Mouse (Mus musculus) layer of hippocampus, postnatal 14 days (tissue): ENCODE measurements around the gene Rps6ka3. TPM values are rescaled to one million over a fixed set of nuclear protein-coding genes. Genes with fewer than 3 reads are reported as not detected.
A peak's percentile ranks its signal among the peaks of the same experiment; 100 is the strongest.

Source experiments
- DNase-seq, 2 experiments: peaks; one replicate each; pipeline ENCODE4 v3.0.0; 2021 to 2022; ENCODE audit warnings: low spot score in 2 of 2, mixed read lengths in 1 of 2
- total RNA-seq, 2 experiments: library from RNA; stranded (reverse); gene quantifications; 2 replicates each; pipeline ENCODE4 v1.2.3; 2021

Gene Rps6ka3
- total RNA-seq, 2 experiments from 2014 or later, result 27.4 to 37.5 TPM

GRCm38 (mm10) chrX:159315293-159315692 lies 105.2 kb downstream of the Rps6ka3 start:
- no peak for DNase-seq

- peak; percentile 58 to 69 for DNase-seq
Observed at GRCm38 (mm10) chrX:159321342-159321741, 111.2 kb downstream of the Rps6ka3 start.

- DNase-seq, result no peak
Observed at GRCm38 (mm10) chrX:159364506-159364905, 154.4 kb downstream of the Rps6ka3 start.

GRCm38 (mm10) chrX:159371831-159372752 lies 162.0 kb downstream of the Rps6ka3 start, which contains the start of gene Eif1ax:
Gene Eif1ax, plus strand, starts transcription at chrX:159372178.
- peak; percentile 43 to 60 for DNase-seq

GRCm38 (mm10) chrX:159372753-159373144 lies 162.6 kb downstream of the Rps6ka3 start:
- DNase-seq, result no peak

GRCm38 (mm10) chrX:159387105-159387504 lies 177.0 kb downstream of the Rps6ka3 start:
- DNase-seq, result no peak

- DNase-seq, result no peak
Observed at GRCm38 (mm10) chrX:159388953-159389352, 178.8 kb downstream of the Rps6ka3 start.

- no peak for DNase-seq
Observed at GRCm38 (mm10) chrX:159390347-159390962, 180.3 kb downstream of the Rps6ka3 start.

- no peak for DNase-seq
Observed at GRCm38 (mm10) chrX:159391239-159391638, 181.1 kb downstream of the Rps6ka3 start.

- no peak for DNase-seq
Observed at GRCm38 (mm10) chrX:159409253-159409652, 199.1 kb downstream of the Rps6ka3 start.

- peak; percentile 33 to 37 for DNase-seq
Observed at GRCm38 (mm10) chrX:159414130-159414828, 204.2 kb downstream of the Rps6ka3 start, which contains the start of gene Map7d2. Gene Map7d2, plus strand, starts transcription at chrX:159414572.

GRCm38 (mm10) chrX:159414829-159415673 lies 204.9 kb downstream of the Rps6ka3 start:
- peak in 1 of 2 experiments; percentile 3 for DNase-seq

Other genes starting within 250 kb of the Rps6ka3 start
- 100 to 1,000 TPM; 141 to 148 TPM for gene Eif1ax, start 161.9 kb downstream of the Rps6ka3 start, total RNA-seq
- 100 to 1,000 TPM in 1 of 2 experiments, 10 to 100 TPM in 1; 86.2 to 101 TPM for gene Map7d2, start 204.3 kb downstream of the Rps6ka3 start, total RNA-seq